Mouse (Mus musculus) stomach, postnatal 0 days (tissue): ENCODE measurements around the gene 5430402E10Rik. TPM values are rescaled to one million over a fixed set of nuclear protein-coding genes. Genes with fewer than 3 reads are reported as not detected.
A peak's percentile ranks its signal among the peaks of the same experiment; 100 is the strongest.
"Not testable (repeated sequence)": the region's sequence is repeated elsewhere in the genome, so short reads cannot be mapped to it uniquely, and the experiment has no call there.

Experiments
- ATAC-seq: fragments of 200-750 bp; cut with Nextera tagmentation; 2 replicates; pipeline ENCODE4 v1.8.0; 2017; ENCODE audit not compliant: low FRiP score, low TSS enrichment
- DNase-seq: peaks from one replicate; pipeline ENCODE4 v3.0.0-alpha.2; 2016; ENCODE audit warnings: low spot score
- H3K27ac ChIP-seq: fragments of 300-500 bp; sonication (generic); replicated peaks from 2 replicates; pipeline ENCODE4 v1.5.1; 2014; ENCODE audit warnings: mild to moderate bottlenecking, control low read depth
- H3K27me3 ChIP-seq: fragments of 300-500 bp; sonication (generic); 2 replicates; pipeline ENCODE4 v1.6.1; 2014; ENCODE audit warnings: low read length; ENCODE audit not compliant: control insufficient read depth, insufficient read depth
- H3K36me3 ChIP-seq: fragments of 300-500 bp; sonication (generic); 2 replicates; pipeline ENCODE4 v1.6.1; 2014; ENCODE audit warnings: low read length, mixed read lengths; ENCODE audit not compliant: control insufficient read depth, insufficient read depth
- H3K4me1 ChIP-seq: fragments of 300-500 bp; sonication (generic); replicated peaks from 2 replicates; pipeline ENCODE4 v1.6.1; 2014; ENCODE audit warnings: antibody characterized with exemption; ENCODE audit not compliant: control insufficient read depth, insufficient read depth
- H3K4me2 ChIP-seq: fragments of 300-500 bp; sonication (generic); replicated peaks from 2 replicates; pipeline ENCODE4 v1.6.1; 2014; ENCODE audit warnings: low read depth, mild to moderate bottlenecking, control low read depth, moderate library complexity
- H3K4me3 ChIP-seq: fragments of 300-500 bp; sonication (generic); 2 replicates; pipeline ENCODE4 v1.5.1; 2014; ENCODE audit warnings: low read depth, low read length, control low read depth
- H3K9ac ChIP-seq: fragments of 300-500 bp; sonication (generic); 2 replicates; pipeline ENCODE4 v1.6.1; 2014; ENCODE audit warnings: mild to moderate bottlenecking, low read length, control low read depth, mixed read lengths
- H3K9me3 ChIP-seq: fragments of 300-500 bp; sonication (generic); 2 replicates; pipeline ENCODE4 v1.6.1; 2016; ENCODE audit warnings: low read length; ENCODE audit not compliant: control insufficient read depth
- CTCF ChIP-seq: IDR thresholded peaks from 2 replicates; pipeline ENCODE4 v1.5.1; 2016; ENCODE audit warnings: antibody characterized with exemption, low read depth, mild to moderate bottlenecking, moderate library complexity
- WGBS: fragments of 180-500 bp; shearing (Covaris S2); extraction: QIAGEN DNeasy Blood & Tissue Kit; methylation state at CpG from one replicate; pipeline ENCODE4 v1.1.7; 2014; 5-methylcytosine and 5-hydroxymethylcytosine counted together
- polyA plus RNA-seq: library from polyadenylated mRNA; unstranded; fragments of >200 nt; fragmentation: Nextera tagmentation; extraction: Ambion mirVana; gene quantifications from 2 replicates; pipeline ENCODE4 v1.2.1, GENCODE M21; 2015

The 5430402E10Rik gene
- not detected in 2 replicates for polyA plus RNA-seq

DNA sequence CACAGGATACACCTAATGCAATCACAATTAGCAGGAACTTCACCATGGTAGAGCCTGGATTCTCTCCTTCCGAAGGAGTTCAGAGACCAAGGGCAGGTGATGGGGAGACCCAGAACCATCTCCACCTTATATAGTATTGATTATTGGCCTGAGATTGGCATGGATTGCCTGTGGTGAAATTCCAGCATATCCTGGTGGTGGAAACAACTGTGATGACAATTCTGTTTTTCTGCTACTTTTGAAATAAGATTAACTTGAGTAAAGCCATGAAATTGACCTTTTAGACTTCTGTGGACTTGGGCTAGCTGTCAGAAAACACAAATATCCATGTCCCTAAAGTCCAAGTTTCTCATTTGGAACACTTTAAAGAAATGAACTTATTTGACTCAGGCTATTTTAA lies at the start of gene 5430402E10Rik:
Gene 5430402E10Rik, minus strand, starts transcription at position 101 of the 400 bp plus-strand sequence.
- WGBS = 100% methylated on average over 1 of the region's 1 CpGs
- not testable (repeated sequence) for H3K27me3 ChIP-seq, H3K27ac ChIP-seq, H3K9me3 ChIP-seq, ATAC-seq, H3K4me3 ChIP-seq, H3K4me1 ChIP-seq, H3K36me3 ChIP-seq, DNase-seq, H3K9ac ChIP-seq, H3K4me2 ChIP-seq

DNA sequence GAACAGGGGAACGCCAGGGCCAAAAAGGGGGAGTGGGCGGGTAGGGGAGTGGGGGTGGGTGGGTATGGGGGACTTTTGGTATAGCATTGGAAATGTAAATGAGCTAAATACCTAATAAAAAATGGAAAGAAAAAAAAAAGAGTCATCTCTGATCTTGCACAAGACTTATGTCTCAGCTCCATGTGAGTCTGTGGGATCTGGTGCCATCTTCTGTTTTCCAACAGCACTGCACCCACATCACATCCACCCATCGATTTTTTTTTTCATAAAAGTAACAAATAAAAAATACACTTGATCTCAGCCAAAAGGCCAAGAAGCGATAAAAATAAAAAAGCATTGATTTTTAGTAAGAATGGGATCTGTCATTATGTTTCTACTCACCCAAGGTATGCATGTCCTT lies 44.8 kb downstream of the 5430402E10Rik start:
- H3K4me3 ChIP-seq, DNase-seq, H3K9ac ChIP-seq, H3K36me3 ChIP-seq, H3K27me3 ChIP-seq, H3K4me1 ChIP-seq, H3K4me2 ChIP-seq, H3K9me3 ChIP-seq, ATAC-seq, H3K27ac ChIP-seq: not testable (repeated sequence)
- WGBS = 50% methylated on average over 2 of the region's 4 CpGs
- peak; percentile 34 for TF ChIP-seq CTCF

Other genes starting within 250 kb of the 5430402E10Rik start
- 11.9 and 12.6 TPM in 2 replicates for gene Prkx, start 128.8 kb downstream of the 5430402E10Rik start, polyA plus RNA-seq
- gene Pbsn, start 71.4 kb downstream of the 5430402E10Rik start, polyA plus RNA-seq = not detected in 2 replicates
- gene Gm14744, start 60.3 kb downstream of the 5430402E10Rik start, polyA plus RNA-seq = not detected in 2 replicates
- not detected in 2 replicates for gene Obp1a, start 166.3 kb upstream of the 5430402E10Rik start, polyA plus RNA-seq
- not detected in 2 replicates for gene Gm5938, start 200.4 kb upstream of the 5430402E10Rik start, polyA plus RNA-seq